Mouse (Mus musculus) ovary, postnatal 36 days (tissue): ENCODE measurements at regions not wholly inside any gene's neighbourhood (a gene's known extent, or its start where the extent isn't known, plus 50 kb on each side); places are given as distances from the start of the nearest gene placed in this dataset.

Experiments used
- DNase-seq: peaks from one replicate; pipeline ENCODE4 v3.0.0; 2022; ENCODE audit warnings: low spot score, mixed read lengths

- no peak for DNase-seq
These were observed 170.7 kb downstream of the Plpp3 start for GRCm38 (mm10) chr4:105327711-105328471.

GRCm38 (mm10) chr4:105328776-105329175 lies 171.6 kb downstream of the Plpp3 start:
- peak; percentile 70 for DNase-seq

GRCm38 (mm10) chr4:105332081-105332480 lies 174.9 kb downstream of the Plpp3 start:
- no peak for DNase-seq

GRCm38 (mm10) chr4:105335872-105336271 lies 178.7 kb downstream of the Plpp3 start:
- no peak for DNase-seq

- DNase-seq = no peak
These were observed 179.4 kb downstream of the Plpp3 start for GRCm38 (mm10) chr4:105336557-105336956.

- DNase-seq = no peak
These were observed 181.0 kb downstream of the Plpp3 start for GRCm38 (mm10) chr4:105338131-105338530.

- DNase-seq = no peak
These were observed 181.7 kb downstream of the Plpp3 start for GRCm38 (mm10) chr4:105338861-105339260.

GRCm38 (mm10) chr4:105341274-105341673 lies 184.1 kb downstream of the Plpp3 start:
- DNase-seq = no peak

- no peak for DNase-seq
These were observed 189.7 kb downstream of the Plpp3 start for GRCm38 (mm10) chr4:105346846-105347245.

GRCm38 (mm10) chr4:105347911-105348310 lies 190.8 kb downstream of the Plpp3 start:
- DNase-seq = no peak

GRCm38 (mm10) chr4:105349316-105350207 lies 192.4 kb downstream of the Plpp3 start:
- no peak for DNase-seq

- DNase-seq = no peak
These were observed 195.2 kb downstream of the Plpp3 start for GRCm38 (mm10) chr4:105352342-105352741.

GRCm38 (mm10) chr4:105352953-105353352 lies 195.8 kb downstream of the Plpp3 start:
- DNase-seq = no peak

GRCm38 (mm10) chr4:105354097-105354496 lies 196.9 kb downstream of the Plpp3 start:
- DNase-seq = no peak

GRCm38 (mm10) chr4:105356616-105357015 lies 199.5 kb downstream of the Plpp3 start:
- DNase-seq = no peak

GRCm38 (mm10) chr4:105358725-105359124 lies 201.6 kb downstream of the Plpp3 start:
- no peak for DNase-seq

GRCm38 (mm10) chr4:105364496-105364895 lies 207.3 kb downstream of the Plpp3 start:
- DNase-seq = peak; percentile 33

GRCm38 (mm10) chr4:105365076-105365475 lies 207.9 kb downstream of the Plpp3 start:
- DNase-seq = peak; percentile 14

GRCm38 (mm10) chr4:105376591-105376990 lies 219.4 kb downstream of the Plpp3 start:
- no peak for DNase-seq

- no peak for DNase-seq
These were observed 220.5 kb downstream of the Plpp3 start for GRCm38 (mm10) chr4:105377469-105378187.

GRCm38 (mm10) chr4:105384826-105385225 lies 227.7 kb downstream of the Plpp3 start:
- DNase-seq = no peak

GRCm38 (mm10) chr4:105385481-105385880 lies 228.3 kb downstream of the Plpp3 start:
- DNase-seq = no peak
